Mouse (Mus musculus) left cerebral cortex, postnatal 4 days (tissue): ENCODE data around the gene Gtpbp4. TPM values are rescaled to one million over a fixed set of nuclear protein-coding genes. Genes with fewer than 3 reads are reported as not detected.
"Not testable (repeated sequence)": the region's sequence is repeated elsewhere in the genome, so short reads cannot be mapped to it uniquely, and the experiment has no call there.

Experiments used
- DNase-seq: peaks from one replicate; pipeline ENCODE4 v3.0.0-alpha.2; 2022
- intact Hi-C: fragments of 180-260 bp; cut with DNase I; formaldehyde crosslinking; loops from one replicate; pipeline ENCODE4 v1.15.1; 2025
- total RNA-seq, 2 experiments: library from RNA; stranded (reverse); gene quantifications; 2 replicates each; pipeline ENCODE4 v1.2.3; 2021

Gene Gtpbp4
- total RNA-seq, 2 experiments from 2014 or later: 49.7 to 51.9 TPM

DNA sequence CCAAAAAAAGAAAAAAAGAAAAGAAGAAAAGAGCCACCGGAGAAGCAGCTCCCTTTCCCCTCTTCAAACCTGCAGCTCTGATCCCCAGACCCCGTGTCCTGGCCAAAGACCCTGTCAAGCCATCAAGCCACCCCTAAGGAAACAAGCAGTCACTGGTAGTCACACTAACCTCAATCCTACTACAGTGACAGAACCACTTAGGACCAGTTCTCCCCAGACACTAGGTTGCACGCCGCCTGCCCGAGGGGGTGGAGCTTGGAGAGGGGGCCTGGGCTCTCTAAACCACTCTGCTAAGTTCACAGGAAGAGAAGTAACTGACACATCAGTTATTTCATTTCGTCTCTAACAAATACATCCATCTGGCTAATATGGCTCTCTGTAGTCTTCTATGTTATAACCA lies 3.7 kb downstream of the Gtpbp4 start:
- intact Hi-C loops: no loop called here
- no peak for DNase-seq

DNA sequence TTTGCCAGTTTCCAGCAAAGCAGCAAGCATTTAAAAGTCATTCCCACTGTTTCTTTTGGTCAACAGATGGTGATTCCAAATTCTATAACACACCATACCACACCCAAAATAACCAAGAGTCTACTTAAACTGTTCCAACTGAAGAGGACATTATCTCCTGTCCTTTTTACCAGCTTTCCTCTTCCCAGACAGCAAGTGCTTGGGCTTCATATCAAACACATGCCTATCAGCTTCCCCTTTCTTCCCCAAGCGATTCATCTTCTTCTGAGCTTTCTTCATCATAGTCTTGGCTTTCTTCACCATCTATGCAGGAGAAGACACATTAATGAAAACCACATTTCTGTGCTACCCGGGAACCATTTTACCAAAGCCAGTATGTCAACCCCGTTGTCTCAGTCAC lies 22.9 kb downstream of the Gtpbp4 start:
- no peak for DNase-seq
- intact Hi-C loops: loop anchor here (10.0 kb wide), 1 partner anchor 172 kb away; no protein-coding TSS in a partner anchor

DNA sequence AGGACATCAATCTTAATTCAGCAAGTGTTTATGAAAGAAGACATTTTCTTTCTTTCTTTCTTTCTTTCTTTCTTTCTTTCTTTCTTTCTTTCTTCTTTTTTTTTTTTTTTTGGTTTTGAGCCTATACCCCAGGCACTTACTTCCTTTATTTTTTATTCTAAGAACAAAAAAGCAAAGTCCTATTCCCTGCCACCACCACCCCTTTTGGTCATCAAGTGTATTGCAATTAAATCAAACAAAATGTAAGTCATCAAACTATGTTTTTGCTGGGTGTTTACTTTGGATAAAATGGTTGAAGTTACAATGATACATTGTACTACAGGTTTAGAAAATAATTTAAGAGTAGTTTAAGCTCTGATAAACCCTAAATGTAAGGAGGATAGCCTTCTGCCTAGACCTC lies 23.5 kb downstream of the Gtpbp4 start:
- DNase-seq: no peak
- intact Hi-C loops: loop anchor here (10.0 kb wide), 1 partner anchor 172 kb away; no protein-coding TSS in a partner anchor

DNA sequence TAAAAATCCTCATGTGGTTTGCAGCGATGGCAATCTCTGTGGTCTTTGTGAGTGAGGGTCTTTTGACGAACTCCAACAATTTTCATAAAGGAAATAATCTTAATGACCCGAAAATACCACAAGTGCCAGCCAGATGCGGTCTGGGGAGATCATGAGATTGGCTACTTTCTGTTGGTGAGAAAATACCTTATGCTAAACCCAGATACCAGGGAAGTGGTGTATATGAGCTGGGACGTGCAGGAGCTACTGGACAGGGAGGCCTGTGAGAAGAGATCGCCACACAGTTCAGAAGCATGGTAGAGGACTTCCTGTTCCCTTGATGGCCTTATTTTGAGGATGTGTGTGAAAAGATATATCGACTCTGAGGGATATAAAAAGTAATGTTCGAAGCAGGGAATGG lies 28.1 kb downstream of the Gtpbp4 start:
- no peak for DNase-seq
- intact Hi-C loops: no loop called here

DNA sequence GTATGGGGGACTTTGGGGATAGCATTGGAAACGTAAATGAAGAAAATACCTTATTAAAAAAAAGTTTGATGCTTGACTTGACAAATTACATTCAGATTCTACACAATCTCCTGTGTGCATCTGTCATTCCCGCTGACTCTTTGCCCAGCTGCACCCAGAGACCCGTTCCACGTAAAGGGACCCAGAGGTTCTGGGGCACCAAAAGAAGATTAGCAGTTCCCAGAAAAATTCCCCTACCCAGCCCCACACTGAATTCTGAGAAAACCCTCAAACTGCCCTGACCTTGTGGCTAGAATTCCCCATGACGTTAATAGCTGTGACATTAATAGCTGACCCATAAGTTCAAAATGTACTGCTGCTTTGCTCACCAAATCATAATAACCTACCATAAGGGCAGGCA lies 30.7 kb downstream of the Gtpbp4 start:
- intact Hi-C loops: no loop called here
- DNase-seq: no peak

DNA sequence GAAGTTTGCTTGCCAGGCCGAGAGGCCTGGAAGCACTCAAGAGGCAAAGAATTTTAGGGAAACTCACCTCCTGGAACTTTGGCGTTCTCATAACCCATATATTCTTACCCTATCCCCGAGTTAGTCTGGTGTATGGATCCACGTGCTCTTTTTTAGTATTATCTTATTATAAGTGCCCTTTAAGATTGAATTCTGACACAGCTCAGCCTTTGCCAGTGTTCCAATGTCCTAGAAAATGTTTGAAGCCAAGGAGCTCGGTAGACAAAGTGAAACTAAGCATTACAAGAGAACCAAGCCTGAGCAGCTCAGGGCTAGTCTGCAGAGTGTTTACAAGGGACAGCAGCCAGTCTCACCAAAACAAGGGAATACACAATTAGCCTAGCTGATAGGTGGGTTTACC lies 33.6 kb downstream of the Gtpbp4 start:
- DNase-seq, intact Hi-C loops: not testable (repeated sequence)

DNA sequence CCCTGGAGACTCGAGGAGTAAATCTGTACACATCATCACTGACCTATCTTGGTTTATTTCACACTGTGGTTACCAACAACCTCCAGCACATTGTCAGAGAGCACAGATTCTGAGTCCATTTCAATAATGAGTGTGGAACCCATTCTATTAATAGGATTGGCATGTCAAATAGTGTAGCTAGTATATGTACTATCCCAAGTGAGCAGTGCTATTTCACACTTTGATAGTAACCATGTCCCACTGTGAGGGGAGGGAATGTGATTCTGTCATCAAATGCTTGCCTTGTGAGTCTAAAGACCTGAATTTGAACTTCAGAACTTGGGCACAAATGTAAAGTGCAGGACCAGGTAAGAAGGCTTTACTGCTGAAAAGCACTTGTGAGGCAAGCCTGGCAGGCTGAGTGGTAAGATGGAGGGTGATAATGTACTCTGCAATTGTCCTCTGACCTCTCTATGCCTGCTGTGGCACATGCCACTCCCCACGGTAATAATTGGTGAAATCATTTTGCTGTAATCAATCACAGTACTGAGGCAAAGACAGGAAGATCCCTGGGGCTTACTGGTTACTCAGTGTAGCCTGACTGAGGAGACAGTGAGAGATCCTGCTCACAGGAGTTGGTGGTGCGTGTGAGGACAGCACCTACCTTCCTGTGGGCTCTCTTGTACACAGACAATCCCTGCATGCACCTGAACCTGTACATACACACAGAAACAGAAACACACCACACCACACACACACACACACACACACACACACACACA lies 34.6 kb downstream of the Gtpbp4 start:
- intact Hi-C loops, DNase-seq: not testable (repeated sequence)

DNA sequence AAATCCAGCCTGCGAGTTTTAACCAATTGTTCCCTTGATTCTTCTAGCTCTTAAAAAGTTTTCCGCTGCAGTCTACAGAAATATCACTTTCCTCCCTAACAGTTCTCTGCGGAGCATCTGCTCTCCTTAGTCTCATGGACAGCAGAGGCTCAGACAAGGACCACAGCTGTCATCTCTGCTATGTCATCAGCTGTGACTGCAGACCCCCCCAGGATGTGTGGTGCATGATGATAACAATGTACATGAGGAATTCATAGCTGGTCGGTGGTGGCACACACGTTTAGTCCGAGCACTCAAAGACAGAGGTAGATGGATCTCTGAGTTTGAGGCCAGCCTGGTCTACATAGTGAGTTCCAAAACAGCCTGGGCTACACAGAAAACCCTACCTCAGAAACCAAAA lies 36.3 kb downstream of the Gtpbp4 start:
- DNase-seq, intact Hi-C loops: not testable (repeated sequence)

DNA sequence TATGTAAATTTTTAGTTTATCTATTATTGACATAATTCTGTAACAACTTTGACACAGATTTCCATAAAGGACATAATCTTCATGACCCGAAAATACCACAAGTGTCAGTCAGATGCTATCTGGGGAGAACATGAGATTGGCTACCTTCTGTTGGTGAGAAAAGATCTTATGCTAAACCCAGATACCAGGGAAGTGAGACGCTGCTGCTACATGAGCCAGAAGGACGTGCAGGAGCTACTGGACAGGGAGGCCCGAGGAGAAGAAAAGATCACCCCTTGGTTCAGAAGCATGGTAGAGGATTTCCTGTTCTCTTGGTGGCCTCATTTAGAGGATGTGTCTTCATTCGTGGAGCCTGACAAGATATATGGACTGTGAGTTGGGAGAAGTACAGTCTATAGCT lies 36.8 kb downstream of the Gtpbp4 start:
- DNase-seq, intact Hi-C loops: not testable (repeated sequence)

DNA sequence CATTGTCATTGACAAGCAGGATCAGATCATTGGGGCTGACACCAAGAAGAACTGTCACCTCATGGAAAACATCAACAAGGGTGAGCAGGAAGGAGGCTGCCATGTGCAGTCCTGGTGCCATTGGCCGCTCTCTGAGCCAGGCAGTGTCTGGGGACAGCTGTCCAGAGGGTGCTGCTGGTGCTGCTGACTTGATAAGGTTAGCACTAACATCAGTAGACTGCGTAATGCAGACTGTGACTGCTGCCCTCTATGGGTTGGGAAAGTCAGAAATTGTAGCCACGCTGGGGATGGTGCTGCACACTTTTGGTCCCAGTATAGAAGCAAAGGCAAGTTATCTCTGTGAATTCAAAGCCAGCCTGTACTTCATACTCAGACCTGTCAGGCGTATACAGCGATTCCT lies 39.0 kb downstream of the Gtpbp4 start:
- DNase-seq, intact Hi-C loops: not testable (repeated sequence)

DNA sequence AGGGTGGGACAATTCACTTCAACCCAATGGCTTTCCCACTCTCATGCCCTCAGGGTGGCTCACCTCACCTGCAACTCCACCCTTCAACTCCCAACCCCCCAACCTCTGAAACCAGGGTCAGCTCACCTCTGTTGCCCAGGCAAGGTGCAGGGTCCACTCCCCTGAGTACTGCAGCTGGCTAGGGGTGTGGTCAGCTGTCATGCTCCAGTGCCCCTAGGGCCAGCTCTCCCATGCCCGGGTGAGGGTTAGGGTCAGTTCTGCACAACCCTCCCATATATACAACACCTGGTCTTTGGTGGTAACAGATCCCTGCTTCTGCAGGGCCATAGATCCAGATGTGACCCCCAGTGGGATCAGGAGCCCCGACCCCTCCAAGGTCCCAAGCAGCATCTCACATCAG lies 40.8 kb downstream of the Gtpbp4 start:
- DNase-seq, intact Hi-C loops: not testable (repeated sequence)

DNA sequence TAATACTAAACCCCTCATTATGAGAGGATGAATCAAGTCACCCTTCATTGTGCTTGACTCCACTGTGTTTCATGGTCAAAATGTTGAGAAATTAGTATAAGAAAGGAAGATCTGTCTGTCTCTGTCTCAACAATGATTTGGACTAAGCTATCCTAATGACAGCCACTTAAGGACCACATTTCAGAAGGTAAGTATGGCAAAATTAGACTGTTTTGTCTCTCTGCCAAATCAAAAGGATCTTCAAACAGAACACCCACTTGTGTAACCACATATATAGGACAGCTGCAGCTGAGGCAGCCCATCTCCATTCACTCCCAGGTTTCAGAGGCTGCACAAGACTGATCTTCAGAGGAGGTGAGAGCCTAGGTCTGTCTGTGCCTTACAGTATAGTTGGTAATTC lies 43.3 kb downstream of the Gtpbp4 start, which contains the start of gene Idi2:
Gene Idi2, plus strand, starts transcription at position 301 of the 400 bp plus-strand sequence.
- intact Hi-C loops, DNase-seq: not testable (repeated sequence)

DNA sequence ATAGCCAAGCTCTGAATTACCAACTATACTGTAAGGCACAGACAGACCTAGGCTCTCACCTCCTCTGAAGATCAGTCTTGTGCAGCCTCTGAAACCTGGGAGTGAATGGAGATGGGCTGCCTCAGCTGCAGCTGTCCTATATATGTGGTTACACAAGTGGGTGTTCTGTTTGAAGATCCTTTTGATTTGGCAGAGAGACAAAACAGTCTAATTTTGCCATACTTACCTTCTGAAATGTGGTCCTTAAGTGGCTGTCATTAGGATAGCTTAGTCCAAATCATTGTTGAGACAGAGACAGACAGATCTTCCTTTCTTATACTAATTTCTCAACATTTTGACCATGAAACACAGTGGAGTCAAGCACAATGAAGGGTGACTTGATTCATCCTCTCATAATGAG lies 47.8 kb downstream of the Gtpbp4 start, which contains the start of gene Gm9745:
Gene Gm9745, minus strand, starts transcription at position 101 of the 400 bp plus-strand sequence.
- DNase-seq, intact Hi-C loops: not testable (repeated sequence)

DNA sequence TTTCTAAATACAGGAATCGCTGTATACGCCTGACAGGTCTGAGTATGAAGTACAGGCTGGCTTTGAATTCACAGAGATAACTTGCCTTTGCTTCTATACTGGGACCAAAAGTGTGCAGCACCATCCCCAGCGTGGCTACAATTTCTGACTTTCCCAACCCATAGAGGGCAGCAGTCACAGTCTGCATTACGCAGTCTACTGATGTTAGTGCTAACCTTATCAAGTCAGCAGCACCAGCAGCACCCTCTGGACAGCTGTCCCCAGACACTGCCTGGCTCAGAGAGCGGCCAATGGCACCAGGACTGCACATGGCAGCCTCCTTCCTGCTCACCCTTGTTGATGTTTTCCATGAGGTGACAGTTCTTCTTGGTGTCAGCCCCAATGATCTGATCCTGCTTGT lies 52.1 kb downstream of the Gtpbp4 start:
- intact Hi-C loops: not testable (repeated sequence)

DNA sequence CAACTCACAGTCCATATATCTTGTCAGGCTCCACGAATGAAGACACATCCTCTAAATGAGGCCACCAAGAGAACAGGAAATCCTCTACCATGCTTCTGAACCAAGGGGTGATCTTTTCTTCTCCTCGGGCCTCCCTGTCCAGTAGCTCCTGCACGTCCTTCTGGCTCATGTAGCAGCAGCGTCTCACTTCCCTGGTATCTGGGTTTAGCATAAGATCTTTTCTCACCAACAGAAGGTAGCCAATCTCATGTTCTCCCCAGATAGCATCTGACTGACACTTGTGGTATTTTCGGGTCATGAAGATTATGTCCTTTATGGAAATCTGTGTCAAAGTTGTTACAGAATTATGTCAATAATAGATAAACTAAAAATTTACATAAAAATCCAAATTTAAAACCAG lies 54.2 kb downstream of the Gtpbp4 start:
- intact Hi-C loops, DNase-seq: not testable (repeated sequence)

More for the DNA sequence above, 52.1 kb downstream of the Gtpbp4 start:
- not testable (repeated sequence) for DNase-seq

DNA sequence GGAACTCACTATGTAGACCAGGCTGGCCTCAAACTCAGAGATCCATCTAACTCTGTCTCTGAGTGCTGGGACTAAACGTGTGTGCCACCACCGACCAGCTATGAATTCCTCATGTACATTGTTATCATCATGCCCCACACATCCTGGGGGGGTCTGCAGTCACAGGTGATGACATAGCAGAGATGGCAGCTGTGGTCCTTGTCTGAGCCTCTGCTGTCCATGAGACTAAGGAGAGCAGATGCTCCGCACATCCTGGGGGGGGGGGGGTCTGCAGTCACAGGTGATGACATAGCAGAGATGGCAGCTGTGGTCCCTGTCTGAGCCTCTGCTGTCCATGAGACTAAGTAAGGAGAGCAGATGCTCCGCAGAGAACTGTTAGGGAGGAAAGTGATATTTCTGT lies 54.8 kb downstream of the Gtpbp4 start:
- DNase-seq, intact Hi-C loops: not testable (repeated sequence)

DNA sequence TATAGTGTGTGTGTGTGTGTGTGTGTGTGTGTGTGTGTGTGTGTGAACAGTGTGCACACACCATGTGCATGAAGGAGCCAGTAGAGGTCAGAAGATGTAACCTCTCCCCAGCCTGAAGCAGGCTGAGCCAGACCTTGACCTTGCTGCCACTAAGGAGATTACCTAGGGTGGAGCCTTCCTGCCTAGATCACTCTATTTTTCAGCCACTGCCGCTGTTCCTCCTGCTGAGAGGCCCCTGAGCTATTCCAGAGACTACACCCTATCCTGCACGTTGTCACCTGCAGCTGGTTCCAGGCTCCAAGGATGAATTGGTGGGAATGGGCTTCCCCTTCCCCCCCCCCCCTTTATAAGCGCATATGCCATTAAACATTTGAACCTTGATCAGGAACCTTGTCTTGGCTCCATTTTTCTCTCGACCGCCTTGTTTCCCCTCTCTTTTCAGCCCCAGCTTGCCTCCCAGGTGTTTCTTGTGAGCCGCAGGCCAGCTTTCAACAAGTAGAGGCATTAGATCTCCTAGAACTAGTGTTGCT lies 58.2 kb downstream of the Gtpbp4 start:
- DNase-seq, intact Hi-C loops: not testable (repeated sequence)

DNA sequence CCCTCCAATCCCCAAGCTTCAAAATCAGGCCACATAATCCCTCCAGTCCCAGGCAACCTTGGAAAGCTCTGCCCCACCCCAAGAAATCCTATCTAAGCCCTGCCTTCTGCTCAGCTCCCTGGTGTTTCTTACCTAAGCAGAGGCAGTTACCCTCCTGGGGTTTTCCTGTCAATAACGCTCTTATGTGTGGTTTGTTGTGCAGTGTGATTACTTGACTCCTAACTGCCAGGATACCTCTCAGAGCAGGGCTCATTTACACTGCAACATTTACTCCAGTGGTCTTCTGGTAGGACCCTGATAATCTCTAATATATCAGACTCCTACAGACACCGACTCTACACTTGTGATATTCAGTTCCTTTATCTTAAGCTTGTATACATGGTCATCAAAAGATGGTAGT lies 62.4 kb downstream of the Gtpbp4 start:
- no peak for DNase-seq
- intact Hi-C loops: no loop called here
